Comparison of ENCODE assay signal across 21 mouse cellular contexts in genomic region chr14:31577966-31578735, GRCm38 (mm10). TPM values are rescaled to one million over a fixed set of nuclear protein-coding genes. Genes with fewer than 3 reads are reported as not detected.
DNase-seq lines count a peak whose midpoint lies in the region; ATAC-seq lines count a peak whose summit lies in the region.
"Had no signal": no experiment of that assay in that cellular context is flagged by ENCODE, and none has a peak within 500 bp of the region (broad histone marks: within the 10 kb centered on the region; RNA-seq: fewer than 3 reads in every experiment).

No protein-coding gene starts in this region.

- 41% methylated on average over 9 of the region's 9 CpGs for WGBS in embryonic facial prominence, embryonic 13.5 days
- 68% methylated on average over 9 of the region's 9 CpGs for WGBS in embryonic facial prominence, embryonic 10.5 days
- 26% methylated on average over 9 of the region's 9 CpGs for WGBS in heart, embryonic 15.5 days
- 54% methylated on average over 9 of the region's 9 CpGs for WGBS in kidney, embryonic 16.5 days

- no peak overlapping the region for H3K9ac ChIP-seq in embryonic facial prominence, embryonic 13.5 days
- H3K9ac ChIP-seq in heart, embryonic 15.5 days = no peak overlapping the region
- no peak overlapping the region for H3K9ac ChIP-seq in kidney, embryonic 16.5 days (replicated peaks; ENCODE audit: low read length)
- H3K9ac ChIP-seq: forebrain, embryonic 15.5 days; hindbrain, embryonic 13.5 days; liver, postnatal 0 days had no signal

- no peaks in the 10 kb centered on the region for H3K36me3 ChIP-seq in embryonic facial prominence, embryonic 13.5 days
- H3K36me3 ChIP-seq in embryonic facial prominence, embryonic 10.5 days (replicated peaks) = no peaks in the 10 kb centered on the region
- H3K36me3 ChIP-seq in heart, embryonic 15.5 days = no peaks in the 10 kb centered on the region
- no peaks in the 10 kb centered on the region for H3K36me3 ChIP-seq in kidney, embryonic 16.5 days (ENCODE audit: insufficient read depth, low read length)
- H3K36me3 ChIP-seq: forebrain, embryonic 15.5 days; hindbrain, embryonic 13.5 days had no signal

- no peaks in the 10 kb centered on the region for H3K27me3 ChIP-seq in embryonic facial prominence, embryonic 13.5 days
- no peaks in the 10 kb centered on the region for H3K27me3 ChIP-seq in embryonic facial prominence, embryonic 10.5 days (replicated peaks; ENCODE audit: low read depth, poor library complexity, severe bottlenecking)
- H3K27me3 ChIP-seq in heart, embryonic 15.5 days = no peaks in the 10 kb centered on the region
- no peaks in the 10 kb centered on the region for H3K27me3 ChIP-seq in kidney, embryonic 16.5 days (ENCODE audit: insufficient read depth, low read length)
- H3K27me3 ChIP-seq: forebrain, embryonic 15.5 days had no signal

- H3K4me1 ChIP-seq in embryonic facial prominence, embryonic 13.5 days = peaks cover 26% of the 10 kb centered on the region
- H3K4me1 ChIP-seq in embryonic facial prominence, embryonic 10.5 days = peaks cover 35% of the 10 kb centered on the region
- peaks cover 30% of the 10 kb centered on the region for H3K4me1 ChIP-seq in heart, embryonic 15.5 days (replicated peaks)
- H3K4me1 ChIP-seq in kidney, embryonic 16.5 days (ENCODE audit: insufficient read depth, low read length) = no peaks in the 10 kb centered on the region
- H3K4me1 ChIP-seq: forebrain, embryonic 15.5 days had no signal

- no peak for DNase-seq in embryonic facial prominence, embryonic 10.5 days (ENCODE audit: low spot score)
- DNase-seq in heart, adult 11 months = no peak
- peak; percentile 54 for DNase-seq in thymus, postnatal 14 days
- DNase-seq in thymus, adult 18-20 months = no peak
- DNase-seq in c-Kit-positive CD71-positive TER-119-positive erythroid progenitor cells, embryonic 14.5 days (ENCODE audit: low spot score) = no peak
- DNase-seq: adrenal gland, postnatal 36 days; cerebellum, adult 11-12 months; cerebellum, postnatal 36 days; kidney, adult 8-10 months; kidney, postnatal 14 days; left cerebral cortex, postnatal 4 days; liver, postnatal 0 days had no signal

- 0 out of 2 replicates have a peak overlapping the region, but pooled peaks have one; percentile 18 for H3K4me2 ChIP-seq in embryonic facial prominence, embryonic 13.5 days
- peak overlapping the region; percentile 62 for H3K4me2 ChIP-seq in heart, embryonic 15.5 days
- H3K4me2 ChIP-seq in kidney, embryonic 16.5 days (replicated peaks; ENCODE audit: low read depth, low read length) = no peak overlapping the region
- H3K4me2 ChIP-seq: forebrain, embryonic 15.5 days; hindbrain, embryonic 13.5 days; liver, embryonic 11.5 days had no signal

- H3K27ac ChIP-seq in embryonic facial prominence, embryonic 13.5 days = no peak overlapping the region
- H3K27ac ChIP-seq in embryonic facial prominence, embryonic 10.5 days (replicated peaks) = no peak overlapping the region
- H3K27ac ChIP-seq in heart, embryonic 15.5 days = peak overlapping the region; percentile 69
- H3K27ac ChIP-seq in kidney, embryonic 16.5 days (ENCODE audit: low read length) = no peak overlapping the region
- H3K27ac ChIP-seq: forebrain, embryonic 15.5 days; hindbrain, embryonic 13.5 days; macrophage had no signal

- H3K9me3 ChIP-seq in embryonic facial prominence, embryonic 13.5 days = no peaks in the 10 kb centered on the region
- H3K9me3 ChIP-seq in embryonic facial prominence, embryonic 10.5 days = no peaks in the 10 kb centered on the region
- H3K9me3 ChIP-seq in heart, embryonic 15.5 days (replicated peaks) = no peaks in the 10 kb centered on the region
- no peaks in the 10 kb centered on the region for H3K9me3 ChIP-seq in kidney, embryonic 16.5 days (ENCODE audit: low read length)
- H3K9me3 ChIP-seq: forebrain, embryonic 15.5 days; hindbrain, embryonic 13.5 days had no signal

- no peak for ATAC-seq in embryonic facial prominence, embryonic 13.5 days (ENCODE audit: insufficient number of reproducible peaks, insufficient read depth, low FRiP score, low TSS enrichment, low read depth)
- no peak for ATAC-seq in heart, embryonic 15.5 days (replicated peaks; ENCODE audit: insufficient number of reproducible peaks, insufficient read depth, low FRiP score, low read depth)
- ATAC-seq in kidney, embryonic 16.5 days (ENCODE audit: low FRiP score, low TSS enrichment) = no peak
- ATAC-seq: forebrain, embryonic 15.5 days; inflammation-experienced regulatory T-cells, adult 6 months; liver, postnatal 0 days; lung, postnatal 0 days had no signal

- H3K4me3 ChIP-seq in embryonic facial prominence, embryonic 13.5 days = no peak overlapping the region
- H3K4me3 ChIP-seq in embryonic facial prominence, embryonic 10.5 days = no peak overlapping the region
- no peak overlapping the region for H3K4me3 ChIP-seq in heart, embryonic 15.5 days
- H3K4me3 ChIP-seq in kidney, embryonic 16.5 days (ENCODE audit: low read length) = no peak overlapping the region
- H3K4me3 ChIP-seq: forebrain, embryonic 15.5 days; hindbrain, embryonic 13.5 days had no signal

RNA-seq across cellular contexts. Expression of gene Colq, which starts 13.0 kb away (rescaled TPM):
- polyA plus RNA-seq in embryonic facial prominence, embryonic 13.5 days (2015; fragmentation: Nextera tagmentation; extraction: Ambion mirVana) = 0.39 and 0.47 TPM in 2 replicates
- 0.35 and 0.82 TPM in 2 replicates for polyA plus RNA-seq in embryonic facial prominence, embryonic 10.5 days (2016; fragmentation: Nextera tagmentation; extraction: Ambion mirVana)
- 11.1 and 13.5 TPM in 2 replicates for polyA plus RNA-seq in heart, embryonic 15.5 days (2015; fragmentation: Nextera tagmentation; extraction: Ambion mirVana)
- polyA plus RNA-seq in kidney, embryonic 16.5 days (2015; fragmentation: Nextera tagmentation; extraction: Ambion mirVana) = 2.8 and 3.2 TPM in 2 replicates
- polyA plus RNA-seq: forebrain, embryonic 15.5 days; macrophage had no signal
